In the genomic region with DNA sequence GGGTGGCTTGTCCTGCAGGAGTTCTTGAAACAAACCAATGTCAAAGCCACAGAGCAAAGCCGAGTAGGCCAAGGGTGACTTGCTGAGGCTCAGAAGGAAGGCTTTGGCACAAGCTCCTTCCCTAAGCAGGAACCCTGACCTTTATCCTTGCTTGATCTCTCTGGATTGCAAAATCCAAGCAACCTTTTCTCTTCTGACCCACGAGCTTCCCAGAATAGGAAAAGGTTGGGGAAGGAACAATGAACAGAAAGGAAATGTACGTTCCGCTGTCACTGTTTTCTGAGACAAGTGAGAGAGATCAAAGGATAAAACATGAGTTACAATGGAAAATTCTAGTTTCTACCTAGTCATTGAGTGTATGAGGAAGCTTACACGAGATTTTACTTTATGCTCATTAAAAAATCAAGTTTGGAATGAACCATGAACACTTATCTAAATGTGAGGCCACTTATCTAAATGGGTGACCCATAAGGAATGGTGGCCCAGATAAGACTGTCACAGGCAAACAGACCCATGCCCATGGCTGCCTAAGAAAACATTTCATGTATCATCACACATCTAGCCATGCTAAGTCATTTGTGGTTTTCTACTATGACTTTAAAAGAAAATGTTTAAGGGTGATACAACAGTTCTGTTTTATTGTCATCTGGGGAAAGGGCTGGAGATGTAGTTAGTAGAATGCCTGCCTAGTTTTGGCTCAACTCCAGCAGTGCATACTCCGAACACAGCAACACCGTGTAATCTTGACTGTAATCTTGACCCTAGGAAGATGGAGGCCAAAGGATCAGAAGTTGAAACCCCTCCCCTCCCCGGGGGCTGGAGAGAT, we compare ENCODE assay signal across 10 mouse cellular contexts.
DNase-seq lines count a peak whose midpoint lies in the region; ATAC-seq lines count a peak whose summit lies in the region.
"Had no signal": no experiment of that assay in that cellular context is flagged by ENCODE, and none has a peak within 500 bp of the region (broad histone marks: within the 10 kb centered on the region; RNA-seq: fewer than 3 reads in every experiment).

No protein-coding gene starts in this region.

- no peak overlapping the region for H3K4me3 ChIP-seq in kidney, embryonic 14.5 days (ENCODE audit: low read length)
- no peak overlapping the region for H3K4me3 ChIP-seq in liver, embryonic 16.5 days (ENCODE audit: low read depth, low read length)
- H3K4me3 ChIP-seq: limb, embryonic 12.5 days had no signal

- no peak for ATAC-seq in kidney, embryonic 14.5 days (ENCODE audit: low FRiP score, low TSS enrichment)
- ATAC-seq in liver, embryonic 16.5 days (ENCODE audit: low read depth), result peak; percentile 73
- ATAC-seq: hindbrain, embryonic 16.5 days had no signal

- WGBS in kidney, embryonic 14.5 days, result 72% methylated on average over 8 of the region's 8 CpGs
- 23% methylated on average over 8 of the region's 8 CpGs for WGBS in liver, embryonic 16.5 days (ENCODE audit: insufficient replicate concordance)

- DNase-seq in kidney, adult 11 months, result peak; percentile 87
- peak; percentile 79 for DNase-seq in adipocyte (ENCODE audit: low spot score)
- peak; percentile 59 for DNase-seq in kidney, adult 18-20 months
- DNase-seq in right cerebral cortex, postnatal 10 days (ENCODE audit: low spot score in 2 of 2), result no peak
- no peak for DNase-seq in retina, embryonic 14.5 days (ENCODE audit: low spot score)
- no peak for DNase-seq in right cerebral cortex, adult 2 months (ENCODE audit: low spot score in 2 of 2)

- H3K27ac ChIP-seq in kidney, embryonic 14.5 days (ENCODE audit: low read depth, low read length), result no peak overlapping the region
- H3K27ac ChIP-seq in liver, embryonic 16.5 days (ENCODE audit: low read length), result no peak overlapping the region
- H3K27ac ChIP-seq: limb, embryonic 12.5 days had no signal

- no peak overlapping the region for H3K4me2 ChIP-seq in kidney, embryonic 14.5 days (replicated peaks; ENCODE audit: low read depth, low read length)
- H3K4me2 ChIP-seq in liver, embryonic 16.5 days (ENCODE audit: low read depth, low read length), result no peak overlapping the region
- H3K4me2 ChIP-seq: limb, embryonic 12.5 days had no signal

- H3K4me1 ChIP-seq in kidney, embryonic 14.5 days (ENCODE audit: control insufficient read depth, insufficient read depth, low read length), result no peaks in the 10 kb centered on the region
- no peaks in the 10 kb centered on the region; the same call in 1 of the 2 replicates for H3K4me1 ChIP-seq in liver, embryonic 16.5 days (ENCODE audit: control insufficient read depth, low read depth, low read length)

- H3K27me3 ChIP-seq in kidney, embryonic 14.5 days (ENCODE audit: control insufficient read depth, insufficient read depth, low read length), result no peaks in the 10 kb centered on the region
- H3K27me3 ChIP-seq in liver, embryonic 16.5 days (ENCODE audit: control insufficient read depth, insufficient read depth, low read depth, low read length), result no peaks in the 10 kb centered on the region
- H3K27me3 ChIP-seq: limb, embryonic 12.5 days had no signal

- H3K36me3 ChIP-seq in kidney, embryonic 14.5 days (ENCODE audit: control insufficient read depth, insufficient read depth, low read length), result no peaks in the 10 kb centered on the region
- H3K36me3 ChIP-seq in liver, embryonic 16.5 days (ENCODE audit: control insufficient read depth, insufficient read depth), result no peaks in the 10 kb centered on the region
- H3K36me3 ChIP-seq: limb, embryonic 12.5 days had no signal

- H3K9me3 ChIP-seq in kidney, embryonic 14.5 days (ENCODE audit: control insufficient read depth, low read length), result no peaks in the 10 kb centered on the region
- H3K9me3 ChIP-seq in liver, embryonic 16.5 days (replicated peaks; ENCODE audit: control insufficient read depth, low read length), result no peaks in the 10 kb centered on the region
- H3K9me3 ChIP-seq: limb, embryonic 12.5 days had no signal

- no peak overlapping the region for H3K9ac ChIP-seq in kidney, embryonic 14.5 days (ENCODE audit: low read depth, low read length)
- no peak overlapping the region for H3K9ac ChIP-seq in liver, embryonic 16.5 days (ENCODE audit: low read depth, low read length)
- H3K9ac ChIP-seq: limb, embryonic 12.5 days had no signal

Comparison
In these comparisons a context has a peak if more than half of its experiments do, and no peak if none do; other contexts are left out.
1. DNase-seq: peak in kidney, adult 11 months (single experiment), adipocyte (single experiment) and kidney, adult 18-20 months (single experiment); none in right cerebral cortex, postnatal 10 days (0 of 2), retina, embryonic 14.5 days (single experiment) and right cerebral cortex, adult 2 months (0 of 2).